Mouse (Mus musculus) olfactory bulb, adult 2 months (tissue): ENCODE measurements around the gene Cntn2. TPM values are rescaled to one million over a fixed set of nuclear protein-coding genes. Genes with fewer than 3 reads are reported as not detected.
A peak's percentile ranks its signal among the peaks of the same experiment; 100 is the strongest.

ENCODE experiments used
- H3K27ac ChIP-seq: fragments of 200-500 bp; 2 replicates; pipeline ENCODE4 v1.5.1; 2012; ENCODE audit warnings: low read depth, low read length; ENCODE audit not compliant: insufficient read depth
- H3K4me1 ChIP-seq: fragments of 200-500 bp; 2 replicates; pipeline ENCODE4 v1.6.1; 2012; ENCODE audit warnings: low read length; ENCODE audit not compliant: control insufficient read depth, insufficient read depth
- H3K4me3 ChIP-seq: fragments of 200-500 bp; 2 replicates; pipeline ENCODE4 v1.5.1; 2012; ENCODE audit warnings: mild to moderate bottlenecking, low read depth, low read length, moderate library complexity; ENCODE audit not compliant: insufficient read depth
- CTCF ChIP-seq: fragments of 200-500 bp; IDR thresholded peaks from 2 replicates; pipeline ENCODE4 v1.5.1; 2012; ENCODE audit warnings: low read depth, mild to moderate bottlenecking, low read length, moderate library complexity; ENCODE audit not compliant: insufficient read depth
- POLR2A ChIP-seq: fragments of 200-500 bp; IDR thresholded peaks from 2 replicates; pipeline ENCODE4 v1.6.1; 2012; ENCODE audit warnings: mild to moderate bottlenecking, low read depth, low read length, moderate library complexity; ENCODE audit not compliant: insufficient read depth
- WGBS: fragments of 180-500 bp; shearing (Covaris S2); methylation state at CpG from one replicate; pipeline ENCODE4 v1.1.7; 2018; 5-methylcytosine and 5-hydroxymethylcytosine counted together
- polyA plus RNA-seq: library from polyadenylated mRNA; stranded (reverse); fragments of >200 nt; gene quantifications from 2 replicates; pipeline ENCODE4 v1.2.4, GENCODE M21; 2012; ENCODE audit warnings: low replicate concordance; ENCODE audit not compliant: missing spikeins, insufficient read depth, insufficient read length

Gene Cntn2
- polyA plus RNA-seq, 1 experiment = not detected

GRCm38 (mm10) chr1:132505155-132505554 lies 37.9 kb downstream of the Cntn2 start:
- 37% methylated on average over 5 of the region's 5 CpGs for WGBS
- TF ChIP-seq POLR2A = no peak
- no peak for TF ChIP-seq CTCF
- Histone ChIP-seq H3K4me3 (no peak overlapping the region), H3K4me1 (no peaks in the 10 kb centered on the region), H3K27ac (peak overlapping the region; percentile 36; the same call in 1 of the 2 replicates)

- H3K4me1 ChIP-seq = no peaks in the 10 kb centered on the region
- no peak overlapping the region for H3K27ac ChIP-seq
- 52% methylated on average over 2 of the region's 2 CpGs for WGBS
- TF ChIP-seq POLR2A = no peak
- TF ChIP-seq CTCF = no peak
- no peak overlapping the region for H3K4me3 ChIP-seq
These were observed 42.5 kb downstream of the Cntn2 start for GRCm38 (mm10) chr1:132500535-132500934.

GRCm38 (mm10) chr1:132483759-132484158 lies 59.3 kb downstream of the Cntn2 start:
- no peak overlapping the region for H3K27ac ChIP-seq
- H3K4me1 ChIP-seq = no peaks in the 10 kb centered on the region
- no peak overlapping the region for H3K4me3 ChIP-seq
- WGBS = 90% methylated on average over 6 of the region's 6 CpGs
- TF ChIP-seq CTCF = no peak
- TF ChIP-seq POLR2A = no peak

- no peak for TF ChIP-seq POLR2A
- no peak for TF ChIP-seq CTCF
- WGBS = 82% methylated on average over 3 of the region's 3 CpGs
- Histone ChIP-seq H3K27ac (no peak overlapping the region), H3K4me3 (no peak overlapping the region), H3K4me1 (no peaks in the 10 kb centered on the region)
These were observed 59.8 kb downstream of the Cntn2 start for GRCm38 (mm10) chr1:132483234-132483633.

- TF ChIP-seq CTCF (no peak), POLR2A (no peak)
- H3K4me3 ChIP-seq = no peak overlapping the region
- no peak overlapping the region for H3K27ac ChIP-seq
- H3K4me1 ChIP-seq = peaks cover 2% of the 10 kb centered on the region; the same call in 1 of the 2 replicates
- 69% methylated on average over 2 of the region's 2 CpGs for WGBS
These were observed 61.4 kb downstream of the Cntn2 start for GRCm38 (mm10) chr1:132481619-132482018.

- WGBS = 91% methylated on average over 1 of the region's 1 CpGs
- H3K4me3 ChIP-seq = no peak overlapping the region
- TF ChIP-seq POLR2A = no peak
- no peak for TF ChIP-seq CTCF
- H3K27ac ChIP-seq = no peak overlapping the region
- H3K4me1 ChIP-seq = peaks cover 2% of the 10 kb centered on the region; the same call in 1 of the 2 replicates
These were observed 63.6 kb downstream of the Cntn2 start for GRCm38 (mm10) chr1:132479438-132479837.

GRCm38 (mm10) chr1:132476928-132477691 lies 65.9 kb downstream of the Cntn2 start, which contains the start of gene Rbbp5:
Rbbp5 (plus strand) TSS chr1:132477365.
- TF ChIP-seq CTCF (no peak), POLR2A (peak; percentile 19; the same call in 1 of the 2 replicates)
- Histone ChIP-seq H3K4me3 (peak within 1 kb of the TSS; percentile 96), H3K4me1 (peaks cover 2% of the 10 kb centered on the region; the same call in 1 of the 2 replicates), H3K27ac (peak within 1 kb of the TSS; percentile 80; the same call in 1 of the 2 replicates)
- WGBS = under 1% methylated on average over 43 of the region's 43 CpGs

- TF ChIP-seq POLR2A (no peak), CTCF (no peak)
- Histone ChIP-seq H3K4me3 (peak overlapping the region; percentile 63), H3K4me1 (peaks cover 2% of the 10 kb centered on the region; the same call in 1 of the 2 replicates), H3K27ac (peak overlapping the region; percentile 80; the same call in 1 of the 2 replicates)
- 1% methylated on average over 9 of the region's 9 CpGs for WGBS
These were observed 66.5 kb downstream of the Cntn2 start for GRCm38 (mm10) chr1:132476575-132476927.

- Histone ChIP-seq H3K4me1 (peaks cover 2% of the 10 kb centered on the region; the same call in 1 of the 2 replicates), H3K27ac (no peak overlapping the region), H3K4me3 (no peak overlapping the region)
- whole genome bisulfite sequencing = 8% methylated on average over 1 of the region's 1 CpGs
- TF ChIP-seq POLR2A (no peak), CTCF (no peak)
These were observed 68.6 kb downstream of the Cntn2 start for GRCm38 (mm10) chr1:132474496-132474895.
